Mouse (Mus musculus): ENCODE results near the gene Morn3.
"Not testable (repeated sequence)": the region's sequence is repeated elsewhere in the genome, so short reads cannot be mapped to it uniquely, and the experiment has no call there.

The Morn3 gene

DNA sequence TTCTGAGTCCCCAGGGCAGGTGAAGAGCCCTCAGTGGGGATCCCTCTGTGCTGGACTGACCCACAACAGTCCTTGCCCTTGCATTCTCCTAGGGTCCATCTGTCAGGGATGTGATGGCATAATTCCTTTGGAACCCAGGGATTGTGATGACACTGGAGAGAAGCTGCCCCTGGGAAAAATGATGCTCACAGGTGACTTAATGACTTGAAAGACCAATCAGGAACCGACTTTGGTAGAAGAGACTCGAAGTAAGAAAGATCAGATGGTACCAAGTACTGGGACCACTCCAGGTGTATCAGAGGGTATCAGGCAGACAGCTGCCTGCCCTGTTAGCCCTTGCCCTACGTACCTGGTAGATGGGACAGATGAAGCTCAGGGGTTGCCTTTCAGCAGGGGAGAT lies at the start of gene Morn3:
Gene Morn3, minus strand, starts transcription at position 101 of the 400 bp plus-strand sequence.
- no peak for DNase-seq

- DNase-seq: no peak
Observed at GRCm38 (mm10) chr5:123096299-123096698, 49.5 kb upstream of the Morn3 start.

DNA sequence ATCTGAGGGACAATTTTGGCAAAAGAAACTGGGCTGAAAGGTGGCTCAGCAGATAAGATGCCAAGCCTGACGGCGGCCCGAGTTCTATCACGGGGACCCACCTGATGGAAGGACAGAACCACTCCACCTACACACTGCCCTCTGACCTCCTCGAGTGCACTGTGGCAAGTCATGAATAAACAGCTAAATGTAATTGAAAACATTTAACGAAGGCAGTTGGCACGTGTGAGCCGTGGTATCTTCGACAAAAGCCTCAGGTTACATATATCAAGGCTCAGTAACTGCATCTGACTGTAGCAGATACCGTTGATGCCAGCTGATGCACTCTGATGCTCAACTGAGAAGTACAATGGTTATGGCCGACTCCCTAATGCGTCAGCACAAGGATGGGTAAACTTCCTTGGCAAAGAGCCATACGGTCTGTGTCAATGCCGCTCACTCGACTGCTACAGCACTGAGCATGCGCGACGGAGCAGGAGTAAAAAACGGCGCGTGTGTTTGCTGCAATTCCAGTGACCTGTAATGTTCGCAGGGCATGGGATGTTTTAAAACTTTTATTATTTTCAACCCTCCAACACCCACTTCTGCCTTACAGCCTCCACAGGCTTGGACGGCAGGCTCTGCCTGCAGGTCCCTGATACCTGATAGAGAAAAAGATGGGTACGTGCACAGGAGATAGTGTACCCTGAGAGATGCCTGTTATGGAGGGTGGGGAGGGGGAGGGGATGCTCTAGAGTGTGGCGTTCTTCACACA lies 47.6 kb upstream of the Morn3 start:
- DNase-seq: peak in 1 of 2 experiments; percentile 29

- no peak for DNase-seq
Observed at GRCm38 (mm10) chr5:123093077-123093633, 46.3 kb upstream of the Morn3 start.

- DNase-seq: no peak
Observed at GRCm38 (mm10) chr5:123090560-123091306, 43.9 kb upstream of the Morn3 start.

DNA sequence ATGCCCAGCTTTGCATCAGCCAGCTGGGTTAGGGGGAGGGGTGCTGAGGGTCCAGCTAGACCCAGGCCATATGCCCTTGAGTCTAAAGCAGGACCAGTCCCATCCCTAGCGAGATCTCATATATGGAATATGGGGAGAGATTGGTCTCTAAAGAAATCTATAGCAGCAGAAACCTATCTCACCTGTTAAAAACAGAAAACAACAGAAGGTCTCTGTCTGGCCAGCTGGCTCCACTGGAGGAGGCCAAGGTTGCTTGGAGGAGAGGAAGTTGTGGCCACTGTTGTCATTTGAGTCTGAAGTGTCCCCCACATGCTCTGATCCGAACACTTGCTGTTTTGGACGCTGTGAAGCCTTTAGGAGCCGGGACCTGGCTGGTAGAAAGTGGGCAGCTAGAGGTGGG lies 42.0 kb upstream of the Morn3 start:
- peak; percentile 30 to 36 for DNase-seq

- DNase-seq: no peak
Observed at GRCm38 (mm10) chr5:123086501-123086900, 39.7 kb upstream of the Morn3 start.

DNA sequence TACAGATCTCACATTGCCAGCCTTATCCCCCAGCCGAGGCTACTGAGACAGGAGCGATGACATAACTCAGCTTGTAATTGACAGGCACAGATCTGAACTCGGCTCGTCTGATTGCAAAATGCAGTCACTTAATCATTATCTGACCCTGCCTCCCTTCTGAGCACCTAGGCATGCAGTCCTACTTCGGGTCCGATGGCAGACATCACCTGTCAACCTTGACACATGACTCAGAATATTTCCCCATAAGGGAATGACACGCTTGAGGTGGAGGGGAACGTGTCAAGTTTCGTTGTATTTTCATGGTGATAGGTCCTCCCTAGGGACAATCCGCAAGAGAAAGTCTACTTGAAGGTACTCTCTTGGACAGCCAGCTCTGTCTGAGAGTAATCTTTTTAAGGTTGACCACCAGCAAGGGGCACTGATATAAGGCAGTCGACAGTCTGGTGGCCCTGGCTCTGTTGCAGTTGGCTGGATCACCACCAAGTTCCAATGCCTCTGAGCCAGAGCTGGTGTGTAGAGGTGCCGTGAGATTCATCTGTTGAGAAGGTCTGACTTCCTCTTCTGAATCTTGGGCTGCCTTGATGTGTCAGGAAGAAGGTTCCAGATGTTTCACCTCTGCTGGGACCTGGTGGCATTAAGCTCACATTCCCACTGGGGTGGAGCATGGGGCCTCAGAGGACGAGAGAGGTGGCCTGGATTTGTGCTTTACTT lies 36.7 kb upstream of the Morn3 start:
- peak; percentile 60 to 70 for DNase-seq

GRCm38 (mm10) chr5:123080510-123080909 lies 33.7 kb upstream of the Morn3 start:
- DNase-seq: no peak

DNA sequence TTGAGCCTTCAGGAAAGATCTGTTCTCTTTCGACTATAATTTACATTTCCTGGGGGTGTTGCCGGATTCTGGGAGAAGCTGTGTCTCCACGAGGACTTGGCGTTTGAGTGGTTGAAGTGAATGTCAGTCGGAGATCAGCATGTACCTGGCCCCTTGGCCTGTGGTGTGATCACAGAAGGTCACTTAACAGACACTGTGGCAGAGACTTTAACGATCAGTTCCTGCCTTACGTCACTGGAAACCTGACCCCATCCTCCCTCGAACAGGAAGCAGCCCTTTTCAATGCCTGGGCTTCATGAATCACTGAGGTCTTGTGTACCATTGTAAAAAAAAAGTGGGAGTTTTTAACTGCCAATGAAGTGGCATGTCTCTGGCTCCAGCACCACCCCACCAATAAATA lies 33.2 kb upstream of the Morn3 start:
- DNase-seq: no peak

DNA sequence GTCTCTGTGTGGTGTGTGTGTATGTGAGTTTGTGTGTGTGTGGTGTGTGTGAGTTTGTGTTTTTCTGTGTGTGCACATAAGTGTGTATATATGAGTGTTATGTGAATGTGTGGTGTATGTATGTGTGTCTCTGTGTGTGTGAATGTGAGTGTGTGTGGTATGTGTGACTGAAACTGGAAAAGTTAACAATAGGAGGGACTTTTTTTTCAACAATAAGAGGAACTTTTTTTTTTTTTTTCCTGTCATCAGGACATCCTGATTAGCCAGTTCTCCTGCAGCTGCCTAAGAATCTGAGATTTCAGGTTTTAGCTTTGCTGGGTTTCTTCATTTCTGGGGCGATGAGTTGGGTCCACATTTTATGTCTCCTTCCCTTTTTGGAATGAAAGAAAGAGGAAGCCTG lies 32.8 kb upstream of the Morn3 start:
- DNase-seq: no peak

- DNase-seq: peak in 1 of 2 experiments; percentile 53
Observed at GRCm38 (mm10) chr5:123076419-123077281, 29.8 kb upstream of the Morn3 start.

- DNase-seq: peak; percentile 95 to 98
Observed at GRCm38 (mm10) chr5:123075576-123076418, 29.0 kb upstream of the Morn3 start.

DNA sequence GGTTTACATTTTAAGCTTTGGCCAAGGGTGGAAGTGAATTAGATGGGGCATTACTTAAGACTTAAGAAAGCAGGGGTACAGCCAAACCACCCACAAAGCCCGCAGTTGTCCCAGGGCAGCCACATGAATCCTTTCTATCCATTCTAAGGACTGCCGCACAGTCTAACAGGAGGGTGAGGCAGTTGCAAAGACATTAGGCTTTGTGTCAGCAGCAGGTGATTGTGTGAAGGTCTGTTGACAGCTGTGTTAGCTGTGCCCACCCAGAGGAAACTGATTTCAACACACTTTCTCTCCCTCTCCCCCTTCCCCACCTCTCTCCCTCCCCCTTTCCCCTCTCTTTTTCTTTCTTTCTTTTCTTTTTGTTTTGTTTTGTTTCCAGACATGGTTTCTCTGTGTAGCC lies 21.9 kb upstream of the Morn3 start:
- no peak for DNase-seq

DNA sequence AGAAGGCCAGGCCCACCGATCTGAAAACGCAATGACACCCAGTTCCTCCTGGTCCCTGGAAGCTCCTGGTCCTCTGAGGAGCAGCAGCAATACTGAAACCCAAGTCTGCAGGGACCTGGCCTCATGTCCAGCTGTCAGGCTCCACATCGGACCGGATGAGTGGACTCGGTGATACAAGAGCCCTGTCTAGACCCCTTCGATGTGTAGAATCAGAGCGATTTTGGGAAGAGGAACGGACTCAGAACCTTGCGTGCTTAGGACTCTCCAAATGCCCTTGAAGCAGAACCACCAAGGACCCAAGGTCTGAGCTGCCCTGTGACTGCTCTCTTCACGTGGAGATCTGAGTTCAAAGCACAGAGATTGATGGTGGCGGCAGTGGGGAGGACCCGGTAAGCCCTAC lies 21.3 kb upstream of the Morn3 start, which contains the start of gene Tmem120b:
Gene Tmem120b, plus strand, starts transcription at position 301 of the 400 bp plus-strand sequence.
- no peak for DNase-seq

- DNase-seq: no peak
Observed at GRCm38 (mm10) chr5:123067395-123067995, 20.7 kb upstream of the Morn3 start.

DNA sequence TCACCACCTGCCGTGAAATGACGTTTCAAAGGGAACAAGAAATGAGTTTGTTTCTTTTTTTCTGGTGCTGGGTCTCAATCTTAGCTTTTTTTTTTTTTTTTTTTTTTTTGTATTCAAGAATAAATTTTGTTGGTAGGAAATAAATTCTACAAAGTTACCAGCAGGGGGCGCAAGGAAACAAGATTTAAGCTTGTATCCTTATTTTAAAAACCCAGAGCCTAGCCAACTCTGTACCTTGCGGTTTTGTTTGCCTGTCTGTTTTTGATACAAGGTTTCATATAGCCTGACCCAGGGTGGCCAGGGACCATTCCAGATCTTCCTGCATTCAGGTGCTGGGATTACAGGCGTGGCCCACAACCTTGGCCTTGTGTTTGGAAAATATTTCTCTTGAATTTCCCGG lies 17.4 kb upstream of the Morn3 start:
- peak; percentile 88 for DNase-seq

DNA sequence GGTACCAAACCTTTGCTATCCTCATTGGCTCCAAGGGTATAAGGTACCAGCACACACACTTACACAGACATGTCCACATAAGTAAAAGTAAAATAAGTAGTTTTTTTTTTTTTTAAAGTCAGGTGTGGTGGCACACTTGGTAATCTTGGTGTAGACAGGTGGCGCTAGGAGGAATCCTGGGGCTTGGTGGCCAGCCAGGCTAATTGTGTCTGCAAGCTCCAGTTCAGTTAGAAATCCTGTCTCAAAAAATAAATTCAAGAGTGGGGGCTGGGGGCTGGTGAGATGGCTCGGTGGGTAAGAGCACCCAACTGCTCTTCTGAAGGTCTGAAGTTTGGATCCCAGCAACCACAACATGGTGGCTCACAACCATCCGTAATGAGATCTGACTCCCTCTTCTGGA lies 16.3 kb upstream of the Morn3 start:
- DNase-seq: peak; percentile 46 to 61

DNA sequence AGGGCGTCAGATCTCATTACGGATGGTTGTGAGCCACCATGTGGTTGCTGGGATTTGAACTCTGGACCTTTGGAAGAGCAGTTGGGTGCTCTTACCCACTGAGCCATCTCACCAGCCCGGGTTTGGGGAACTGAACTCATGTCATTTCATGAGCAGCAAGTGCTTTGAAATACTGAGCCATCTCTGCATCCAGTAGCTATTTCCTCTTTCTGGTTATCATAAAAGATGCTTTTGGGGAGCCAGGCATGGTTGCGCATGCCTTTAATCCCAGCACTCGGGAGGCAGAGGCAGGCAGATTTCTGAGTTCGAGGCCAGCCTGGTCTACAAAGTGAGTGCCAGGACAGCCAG lies 14.6 kb upstream of the Morn3 start:
- DNase-seq: not testable (repeated sequence)

- DNase-seq: no peak
Observed at GRCm38 (mm10) chr5:123060706-123061401, 14.0 kb upstream of the Morn3 start.
